In the genomic region with DNA sequence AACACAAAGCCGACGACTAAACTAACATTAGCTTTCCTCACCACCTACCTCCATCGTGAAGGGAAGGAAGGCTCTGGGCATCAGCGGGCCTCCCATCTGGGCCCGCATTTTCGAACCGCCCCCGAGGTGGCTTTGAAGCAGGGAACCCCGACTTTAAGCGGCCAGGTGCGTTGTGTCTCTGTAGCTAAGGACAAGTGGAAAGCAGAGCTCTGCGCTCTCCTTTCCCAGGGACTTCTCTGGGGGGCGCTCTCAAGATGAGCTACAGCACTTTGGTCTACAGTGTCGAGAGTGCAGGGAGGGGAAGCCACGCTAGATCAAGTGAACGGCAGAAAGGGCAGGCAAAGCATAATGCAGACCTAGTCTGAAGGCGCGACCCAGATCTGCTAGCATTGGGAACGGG, we compare ENCODE assay signal across 18 mouse cellular contexts. TPM values are rescaled to one million over a fixed set of nuclear protein-coding genes. Genes with fewer than 3 reads are reported as not detected.
DNase-seq lines count a peak whose midpoint lies in the region; ATAC-seq lines count a peak whose summit lies in the region.
"Had no signal": no experiment of that assay in that cellular context is flagged by ENCODE, and none has a peak within 500 bp of the region (broad histone marks: within the 10 kb centered on the region; RNA-seq: fewer than 3 reads in every experiment).

No protein-coding gene starts in this region.

- under 1% methylated on average over 19 of the region's 19 CpGs for WGBS in forebrain, embryonic 10.5 days
- under 1% methylated on average over 19 of the region's 19 CpGs for WGBS in forebrain, embryonic 16.5 days
- WGBS in forebrain, embryonic 15.5 days: 1% methylated on average over 19 of the region's 19 CpGs
- under 1% methylated on average over 19 of the region's 19 CpGs for WGBS in midbrain, embryonic 12.5 days

- H3K9me3 ChIP-seq in forebrain, embryonic 10.5 days: no peaks in the 10 kb centered on the region
- H3K9me3 ChIP-seq in forebrain, embryonic 16.5 days (ENCODE audit: control insufficient read depth, low read length): no peaks in the 10 kb centered on the region
- no peaks in the 10 kb centered on the region for H3K9me3 ChIP-seq in forebrain, embryonic 15.5 days
- no peaks in the 10 kb centered on the region for H3K9me3 ChIP-seq in midbrain, embryonic 12.5 days
- H3K9me3 ChIP-seq: embryonic facial prominence, embryonic 13.5 days; kidney, embryonic 15.5 days; neural tube, embryonic 13.5 days; stomach, embryonic 15.5 days had no signal

- intact Hi-C loops in left cerebral cortex, postnatal 4 days (cut with DNase I): no loop called here

- H3K9ac ChIP-seq in forebrain, embryonic 16.5 days (replicated peaks; ENCODE audit: low read depth, low read length): no peak overlapping the region
- no peak overlapping the region for H3K9ac ChIP-seq in forebrain, embryonic 15.5 days (replicated peaks)
- H3K9ac ChIP-seq in midbrain, embryonic 12.5 days (replicated peaks): no peak overlapping the region
- H3K9ac ChIP-seq: embryonic facial prominence, embryonic 13.5 days; kidney, embryonic 15.5 days; neural tube, embryonic 13.5 days; stomach, embryonic 15.5 days had no signal

- peak overlapping the region; percentile 47 for H3K4me3 ChIP-seq in forebrain, embryonic 10.5 days
- no peak overlapping the region for H3K4me3 ChIP-seq in forebrain, embryonic 16.5 days (replicated peaks; ENCODE audit: low read length)
- H3K4me3 ChIP-seq in forebrain, embryonic 15.5 days: peak overlapping the region; percentile 35
- H3K4me3 ChIP-seq in midbrain, embryonic 12.5 days: peak overlapping the region; percentile 31; the same call in 1 of the 2 replicates
- H3K4me3 ChIP-seq: embryonic facial prominence, embryonic 13.5 days; kidney, embryonic 15.5 days; layer of hippocampus, adult 2 months; left cerebral cortex, adult 2 months; neural tube, embryonic 13.5 days; stomach, embryonic 15.5 days had no signal

- no peak for ATAC-seq in forebrain, embryonic 16.5 days
- no peak for ATAC-seq in forebrain, embryonic 15.5 days (replicated peaks)
- no peak for ATAC-seq in midbrain, embryonic 12.5 days (ENCODE audit: low FRiP score, low read depth)
- ATAC-seq in megakaryocyte progenitor cell, adult 5-6 weeks (replicated peaks; ENCODE audit: poor library complexity): no peak

- peak; percentile 41 for DNase-seq in forebrain, embryonic 10.5 days (ENCODE audit: extremely low spot score, low spot score)
- DNase-seq in embryo, embryonic 10 days (ENCODE audit: low spot score): peak; percentile 49
- no peak for DNase-seq in adrenal gland, postnatal 10 days
- no peak for DNase-seq in left cerebral cortex, postnatal 4 days
- DNase-seq: adrenal gland, postnatal 25 days; gastrocnemius, postnatal 25 days; heart, postnatal 36 days had no signal

- H3K4me1 ChIP-seq in forebrain, embryonic 10.5 days: peaks cover 35% of the 10 kb centered on the region
- peaks cover 21% of the 10 kb centered on the region for H3K4me1 ChIP-seq in forebrain, embryonic 16.5 days (replicated peaks; ENCODE audit: control insufficient read depth, insufficient read depth, low read length)
- H3K4me1 ChIP-seq in forebrain, embryonic 15.5 days: peaks cover 27% of the 10 kb centered on the region
- peaks cover 13% of the 10 kb centered on the region; the same call in 1 of the 2 replicates for H3K4me1 ChIP-seq in midbrain, embryonic 12.5 days

- H3K4me2 ChIP-seq in forebrain, embryonic 16.5 days (ENCODE audit: low read length): no peak overlapping the region
- H3K4me2 ChIP-seq in forebrain, embryonic 15.5 days (replicated peaks): peak overlapping the region; percentile 38; the same call in 1 of the 2 replicates
- H3K4me2 ChIP-seq in midbrain, embryonic 12.5 days (replicated peaks): no peak overlapping the region
- H3K4me2 ChIP-seq: embryonic facial prominence, embryonic 13.5 days; kidney, embryonic 15.5 days; neural tube, embryonic 13.5 days; stomach, embryonic 15.5 days had no signal

- no peaks in the 10 kb centered on the region for H3K36me3 ChIP-seq in forebrain, embryonic 10.5 days (replicated peaks)
- no peaks in the 10 kb centered on the region for H3K36me3 ChIP-seq in forebrain, embryonic 16.5 days (ENCODE audit: control insufficient read depth, insufficient read depth)
- no peaks in the 10 kb centered on the region for H3K36me3 ChIP-seq in forebrain, embryonic 15.5 days
- H3K36me3 ChIP-seq in midbrain, embryonic 12.5 days: no peaks in the 10 kb centered on the region
- H3K36me3 ChIP-seq: embryonic facial prominence, embryonic 13.5 days; kidney, embryonic 15.5 days; neural tube, embryonic 13.5 days; stomach, embryonic 15.5 days had no signal

- H3K27me3 ChIP-seq in forebrain, embryonic 10.5 days (ENCODE audit: poor library complexity, severe bottlenecking): peaks cover 100% of the 10 kb centered on the region
- H3K27me3 ChIP-seq in forebrain, embryonic 16.5 days (replicated peaks; ENCODE audit: control insufficient read depth, insufficient read depth, low read length): peaks cover 76% of the 10 kb centered on the region
- peaks cover 84% of the 10 kb centered on the region for H3K27me3 ChIP-seq in forebrain, embryonic 15.5 days
- peaks cover 100% of the 10 kb centered on the region for H3K27me3 ChIP-seq in midbrain, embryonic 12.5 days

- H3K27ac ChIP-seq in forebrain, embryonic 10.5 days: peak overlapping the region; percentile 82; the same call in 1 of the 2 replicates
- H3K27ac ChIP-seq in forebrain, embryonic 16.5 days (ENCODE audit: low read length): no peak overlapping the region
- H3K27ac ChIP-seq in forebrain, embryonic 15.5 days (replicated peaks): 0 out of 2 replicates have a peak overlapping the region, but pooled peaks have one; percentile 30
- no peak overlapping the region for H3K27ac ChIP-seq in midbrain, embryonic 12.5 days (replicated peaks)
- H3K27ac ChIP-seq: embryonic facial prominence, embryonic 13.5 days; kidney, embryonic 15.5 days; layer of hippocampus, adult 2 months; left cerebral cortex, adult 2 months; neural tube, embryonic 13.5 days; stomach, embryonic 15.5 days had no signal

RNA-seq across cellular contexts. Expression of gene Nkx2-1, which starts 0.6 kb away (rescaled TPM):
- polyA plus RNA-seq in forebrain, embryonic 10.5 days (2016; fragmentation: Nextera tagmentation; extraction: Ambion mirVana): 12.0 and 14.3 TPM in 2 replicates
- polyA plus RNA-seq in forebrain, embryonic 16.5 days (2015; fragmentation: Nextera tagmentation; extraction: Ambion mirVana): 4.7 and 8.1 TPM in 2 replicates
- 8.2 and 11.0 TPM in 2 replicates for polyA plus RNA-seq in forebrain, embryonic 15.5 days (2015; fragmentation: Nextera tagmentation; extraction: Ambion mirVana)
- 5.2 and 9.3 TPM in 2 replicates for polyA plus RNA-seq in midbrain, embryonic 12.5 days (2016; fragmentation: Nextera tagmentation; extraction: Ambion mirVana)
- total RNA-seq in adrenal gland, postnatal 10 days (2021): not detected
- total RNA-seq in megakaryocyte progenitor cell, adult 5-6 weeks (2015): not detected in 2 replicates
- not detected in 2 replicates for total RNA-seq in megakaryocyte progenitor cell, adult 5-6 weeks (2017)
- total RNA-seq in left cerebral cortex, postnatal 4 days (2021): 1 to 10 TPM; 1.7 to 2.7 TPM
- total RNA-seq: adrenal gland, postnatal 25 days; gastrocnemius, postnatal 25 days; heart, postnatal 36 days had no signal
- polyA plus RNA-seq: embryonic facial prominence, embryonic 13.5 days; kidney, embryonic 15.5 days; liver, embryonic 16.5 days had no signal

Comparison
In these comparisons a context has a peak if more than half of its experiments do, and no peak if none do; other contexts are left out.
1. H3K27ac ChIP-seq: peak in forebrain, embryonic 10.5 days (single experiment) and forebrain, embryonic 15.5 days (single experiment); none in forebrain, embryonic 16.5 days (single experiment) and midbrain, embryonic 12.5 days (single experiment).
2. DNase-seq: peak in forebrain, embryonic 10.5 days (single experiment) and embryo, embryonic 10 days (single experiment); none in adrenal gland, postnatal 10 days (single experiment) and left cerebral cortex, postnatal 4 days (single experiment).